Mouse (Mus musculus): ENCODE data around the gene Alas2. TPM values are rescaled to one million over a fixed set of nuclear protein-coding genes. Genes with fewer than 3 reads are reported as not detected.

The Alas2 gene
- polyA plus RNA-seq (2015; fragmentation: Nextera tagmentation; extraction: Ambion mirVana): 143 and 167 TPM in 2 replicates

DNA sequence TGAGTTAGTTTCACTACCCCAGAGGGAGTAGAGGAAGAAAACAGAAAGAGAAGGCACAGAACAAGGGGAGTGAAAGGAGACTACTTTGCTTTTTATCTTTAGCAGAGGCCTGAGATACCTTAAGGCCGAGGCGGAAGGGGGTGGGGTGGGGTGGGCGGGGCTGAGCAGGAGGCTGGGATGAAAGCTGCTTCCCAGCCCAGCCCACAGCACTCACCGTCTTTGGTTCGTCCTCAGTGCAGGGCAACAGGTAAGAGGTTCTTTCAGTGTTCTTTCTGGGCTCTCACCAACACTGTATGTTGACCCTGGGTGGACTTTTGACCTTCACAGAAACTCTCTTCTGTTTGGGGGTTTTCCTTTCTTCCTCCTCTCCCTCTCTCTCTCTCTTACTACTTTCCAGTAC lies at the start of gene Alas2:
Gene Alas2, plus strand, starts transcription at position 137 of the 400 bp plus-strand sequence.
- H3K9me3 ChIP-seq (ENCODE audit: control insufficient read depth, low read length): no peaks in the 10 kb centered on the region
- no peak for ATAC-seq (ENCODE audit: low read depth)
- no peaks in the 10 kb centered on the region for H3K36me3 ChIP-seq (ENCODE audit: control insufficient read depth, insufficient read depth, low read length)
- H3K4me2 ChIP-seq (ENCODE audit: low read depth, low read length): no peak within 1 kb of the TSS
- 28% methylated on average over 5 of the region's 5 CpGs for WGBS
- H3K4me3 ChIP-seq (ENCODE audit: low read length): no peak within 1 kb of the TSS
- no peak within 1 kb of the TSS for H3K9ac ChIP-seq (ENCODE audit: low read length)
- no peaks in the 10 kb centered on the region for H3K4me1 ChIP-seq (replicated peaks; ENCODE audit: control insufficient read depth, insufficient read depth, low read length)
- H3K27ac ChIP-seq (ENCODE audit: low read length): no peak within 1 kb of the TSS
- no peaks in the 10 kb centered on the region for H3K27me3 ChIP-seq (ENCODE audit: control insufficient read depth, insufficient read depth, low read depth, low read length)

DNA sequence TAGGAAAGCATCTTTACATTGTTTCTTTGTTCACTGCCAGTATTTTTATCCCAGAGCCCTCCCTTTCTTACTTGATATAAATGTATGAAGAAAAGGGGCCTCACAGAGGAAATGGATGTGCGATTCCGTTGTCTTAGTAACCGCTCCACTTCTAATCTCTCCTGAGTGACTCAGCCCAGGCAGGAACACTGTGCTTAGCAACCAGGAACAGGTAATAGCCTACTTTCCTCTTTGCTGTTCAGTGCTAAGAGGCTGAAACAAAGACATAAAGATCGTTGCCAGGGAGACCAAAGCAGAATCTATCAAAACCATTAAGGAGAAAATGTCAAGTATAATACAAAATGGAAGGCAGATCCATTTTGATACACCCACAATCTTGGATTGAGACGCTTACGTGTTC lies 38.5 kb upstream of the Alas2 start:
- Histone ChIP-seq H3K9me3 (ENCODE audit: control insufficient read depth, low read length) (no peaks in the 10 kb centered on the region), H3K36me3 (ENCODE audit: control insufficient read depth, insufficient read depth, low read length) (no peaks in the 10 kb centered on the region; the same call in 1 of the 2 replicates), H3K9ac (ENCODE audit: low read length) (no peak overlapping the region), H3K4me2 (ENCODE audit: low read depth, low read length) (no peak overlapping the region), H3K4me1 (replicated peaks; ENCODE audit: control insufficient read depth, insufficient read depth, low read length) (no peaks in the 10 kb centered on the region), H3K27ac (ENCODE audit: low read length) (no peak overlapping the region), H3K27me3 (ENCODE audit: control insufficient read depth, insufficient read depth, low read depth, low read length) (no peaks in the 10 kb centered on the region), H3K4me3 (ENCODE audit: low read length) (no peak overlapping the region)
- no peak for ATAC-seq (ENCODE audit: low read depth)
- 72% methylated on average over 6 of the region's 6 CpGs for WGBS

DNA sequence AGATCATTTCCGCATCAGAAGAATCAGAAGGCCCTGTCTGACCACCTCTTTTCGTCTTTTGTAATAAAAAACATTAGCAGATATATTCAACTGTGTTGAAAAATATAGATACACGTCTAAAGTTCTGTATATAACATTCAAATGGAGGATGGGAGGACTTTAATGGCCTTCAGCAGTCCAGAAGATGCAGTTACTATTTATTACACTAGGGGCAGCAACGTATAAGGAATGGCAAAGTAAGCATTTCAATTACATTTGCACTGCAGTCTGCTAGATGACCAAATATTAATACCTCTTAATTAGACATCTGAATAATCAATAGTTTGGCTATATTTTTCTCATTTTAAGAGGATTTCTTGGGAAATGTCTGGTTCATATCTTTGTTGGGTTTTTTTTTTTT lies 36.5 kb upstream of the Alas2 start:
- Histone ChIP-seq H3K4me1 (replicated peaks; ENCODE audit: control insufficient read depth, insufficient read depth, low read length) (no peaks in the 10 kb centered on the region), H3K4me3 (ENCODE audit: low read length) (no peak overlapping the region), H3K36me3 (ENCODE audit: control insufficient read depth, insufficient read depth, low read length) (no peaks in the 10 kb centered on the region; the same call in 1 of the 2 replicates), H3K27me3 (ENCODE audit: control insufficient read depth, insufficient read depth, low read depth, low read length) (no peaks in the 10 kb centered on the region), H3K9ac (ENCODE audit: low read length) (no peak overlapping the region), H3K9me3 (ENCODE audit: control insufficient read depth, low read length) (no peaks in the 10 kb centered on the region), H3K27ac (ENCODE audit: low read length) (no peak overlapping the region), H3K4me2 (ENCODE audit: low read depth, low read length) (no peak overlapping the region)
- WGBS: 49% methylated on average over 4 of the region's 4 CpGs
- ATAC-seq (ENCODE audit: low read depth): no peak

DNA sequence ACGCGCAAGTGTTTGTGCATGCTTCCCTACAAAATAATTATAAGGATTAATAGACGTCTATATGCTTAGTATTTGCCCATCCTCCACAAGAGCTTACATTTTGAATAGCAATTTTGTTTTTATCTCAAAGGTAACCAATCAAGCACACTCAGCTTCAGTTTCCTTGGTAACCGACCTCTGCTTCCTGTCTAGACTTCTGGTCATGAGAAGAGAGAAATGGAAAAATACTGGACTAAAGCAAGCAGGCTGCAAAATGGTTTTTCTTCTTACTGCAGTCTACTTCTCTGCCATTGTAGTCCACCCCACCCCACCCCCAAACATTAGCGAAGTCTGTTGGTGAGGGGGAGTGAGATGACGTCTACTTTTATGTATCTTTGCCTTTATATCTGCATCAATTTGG lies 35.9 kb upstream of the Alas2 start:
- H3K36me3 ChIP-seq (ENCODE audit: control insufficient read depth, insufficient read depth, low read length): no peaks in the 10 kb centered on the region; the same call in 1 of the 2 replicates
- H3K27ac ChIP-seq (ENCODE audit: low read length): no peak overlapping the region
- WGBS: 67% methylated on average over 6 of the region's 6 CpGs
- ATAC-seq (ENCODE audit: low read depth): no peak
- H3K9ac ChIP-seq (ENCODE audit: low read length): no peak overlapping the region
- H3K4me2 ChIP-seq (ENCODE audit: low read depth, low read length): no peak overlapping the region
- H3K4me3 ChIP-seq (ENCODE audit: low read length): no peak overlapping the region
- H3K4me1 ChIP-seq (replicated peaks; ENCODE audit: control insufficient read depth, insufficient read depth, low read length): no peaks in the 10 kb centered on the region
- no peaks in the 10 kb centered on the region for H3K27me3 ChIP-seq (ENCODE audit: control insufficient read depth, insufficient read depth, low read depth, low read length)
- no peaks in the 10 kb centered on the region for H3K9me3 ChIP-seq (ENCODE audit: control insufficient read depth, low read length)

DNA sequence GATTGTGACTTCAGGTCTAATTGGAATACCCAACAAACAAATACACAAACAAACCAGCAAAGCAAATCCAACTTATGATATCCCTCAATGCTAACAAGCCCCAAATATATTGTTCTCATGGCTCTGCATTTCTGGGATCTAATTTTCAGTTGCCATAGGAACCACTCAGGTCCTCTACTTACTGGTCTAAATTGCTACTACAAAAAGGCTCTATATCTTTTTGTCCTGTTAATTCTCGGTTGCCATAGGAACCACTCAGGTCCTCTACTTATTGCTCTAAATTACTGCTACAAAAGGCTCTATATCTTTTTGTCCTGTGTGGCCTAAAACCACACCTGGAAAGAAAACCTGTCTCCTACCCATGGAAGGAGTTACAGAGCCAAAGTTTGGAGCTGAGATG lies 33.0 kb upstream of the Alas2 start:
- H3K27ac ChIP-seq (ENCODE audit: low read length): no peak overlapping the region
- no peaks in the 10 kb centered on the region for H3K36me3 ChIP-seq (ENCODE audit: control insufficient read depth, insufficient read depth, low read length)
- no peak overlapping the region for H3K9ac ChIP-seq (ENCODE audit: low read length)
- ATAC-seq (ENCODE audit: low read depth): no peak
- H3K27me3 ChIP-seq (ENCODE audit: control insufficient read depth, insufficient read depth, low read depth, low read length): no peaks in the 10 kb centered on the region
- no peak overlapping the region for H3K4me3 ChIP-seq (ENCODE audit: low read length)
- no peaks in the 10 kb centered on the region for H3K4me1 ChIP-seq (replicated peaks; ENCODE audit: control insufficient read depth, insufficient read depth, low read length)
- no peak overlapping the region for H3K4me2 ChIP-seq (ENCODE audit: low read depth, low read length)
- H3K9me3 ChIP-seq (ENCODE audit: control insufficient read depth, low read length): no peaks in the 10 kb centered on the region
- 79% methylated on average over 1 of the region's 1 CpGs for WGBS

DNA sequence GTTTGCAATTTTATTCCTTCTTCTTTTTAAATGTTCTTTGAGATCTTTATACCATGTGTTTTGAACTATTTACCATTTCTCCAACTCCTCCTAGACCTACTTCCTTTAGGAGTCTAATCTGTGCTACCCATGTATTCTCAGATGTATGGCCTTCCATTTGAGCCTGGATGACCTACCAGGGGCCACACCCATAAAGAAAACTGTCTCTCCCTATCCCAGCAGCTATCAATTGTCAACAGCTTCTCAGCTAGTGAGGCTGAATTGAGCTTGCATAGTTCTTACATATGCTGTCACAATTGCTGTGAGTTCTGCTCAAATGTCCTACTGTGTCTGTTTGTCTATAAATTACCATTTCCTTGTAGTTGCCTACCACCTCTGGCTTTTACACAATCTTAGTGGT lies 31.2 kb upstream of the Alas2 start:
- H3K9ac ChIP-seq (ENCODE audit: low read length): no peak overlapping the region
- no peaks in the 10 kb centered on the region for H3K4me1 ChIP-seq (replicated peaks; ENCODE audit: control insufficient read depth, insufficient read depth, low read length)
- no peak overlapping the region for H3K27ac ChIP-seq (ENCODE audit: low read length)
- no peaks in the 10 kb centered on the region for H3K9me3 ChIP-seq (ENCODE audit: control insufficient read depth, low read length)
- no peaks in the 10 kb centered on the region for H3K36me3 ChIP-seq (ENCODE audit: control insufficient read depth, insufficient read depth, low read length)
- no peak overlapping the region for H3K4me3 ChIP-seq (ENCODE audit: low read length)
- H3K4me2 ChIP-seq (ENCODE audit: low read depth, low read length): no peak overlapping the region
- H3K27me3 ChIP-seq (ENCODE audit: control insufficient read depth, insufficient read depth, low read depth, low read length): no peaks in the 10 kb centered on the region
- no peak for ATAC-seq (ENCODE audit: low read depth)

DNA sequence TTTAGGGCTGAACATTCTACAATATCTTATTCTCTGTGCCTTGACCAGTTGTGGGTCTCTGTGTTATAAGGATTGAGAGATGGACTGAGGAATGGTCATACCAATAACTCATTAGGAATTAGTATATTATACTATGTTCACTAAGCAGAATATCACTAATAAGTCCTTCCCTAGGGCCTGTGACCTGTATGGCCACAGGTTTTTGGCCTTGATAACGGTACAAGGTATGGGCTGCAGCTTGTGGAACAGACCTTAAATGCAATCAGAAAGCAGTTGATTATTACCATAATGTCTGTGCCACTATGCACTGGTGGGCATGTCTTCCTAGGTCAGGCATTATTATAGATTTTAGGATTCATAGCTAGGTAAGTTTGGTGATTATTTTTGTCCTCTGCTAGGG lies 30.7 kb upstream of the Alas2 start:
- ATAC-seq (ENCODE audit: low read depth): no peak
- H3K27ac ChIP-seq (ENCODE audit: low read length): no peak overlapping the region
- no peaks in the 10 kb centered on the region for H3K4me1 ChIP-seq (replicated peaks; ENCODE audit: control insufficient read depth, insufficient read depth, low read length)

DNA sequence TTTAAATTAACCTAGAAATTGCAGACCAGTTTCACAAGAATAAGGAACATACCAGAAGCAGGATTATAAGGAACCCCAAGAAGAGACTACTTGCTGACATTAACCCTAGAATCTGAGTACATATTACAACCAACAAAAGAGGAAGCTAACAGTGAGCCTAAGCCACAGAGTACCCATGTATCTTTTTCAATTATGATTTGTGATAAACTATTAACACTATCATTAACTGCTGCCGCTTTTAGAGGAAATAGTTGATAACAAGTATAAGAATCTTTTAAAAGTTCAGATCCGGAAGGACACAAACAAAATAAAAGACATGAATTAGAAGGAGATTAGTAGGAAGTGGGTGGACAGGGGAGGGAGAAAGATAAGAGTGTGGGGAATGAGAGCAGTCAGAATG lies 7.1 kb upstream of the Alas2 start:
- Histone ChIP-seq H3K27me3 (ENCODE audit: control insufficient read depth, insufficient read depth, low read depth, low read length) (no peaks in the 10 kb centered on the region), H3K9ac (ENCODE audit: low read length) (no peak overlapping the region), H3K4me1 (replicated peaks; ENCODE audit: control insufficient read depth, insufficient read depth, low read length) (no peaks in the 10 kb centered on the region), H3K36me3 (ENCODE audit: control insufficient read depth, insufficient read depth, low read length) (no peaks in the 10 kb centered on the region), H3K27ac (ENCODE audit: low read length) (no peak overlapping the region), H3K4me2 (ENCODE audit: low read depth, low read length) (no peak overlapping the region), H3K9me3 (ENCODE audit: control insufficient read depth, low read length) (no peaks in the 10 kb centered on the region), H3K4me3 (ENCODE audit: low read length) (no peak overlapping the region)
- ATAC-seq (ENCODE audit: low read depth): no peak
- 83% methylated on average over 2 of the region's 2 CpGs for WGBS

More for the DNA sequence above, 30.7 kb upstream of the Alas2 start:
- H3K27me3 ChIP-seq (ENCODE audit: control insufficient read depth, insufficient read depth, low read depth, low read length): no peaks in the 10 kb centered on the region
- no peak overlapping the region for H3K4me3 ChIP-seq (ENCODE audit: low read length)
- H3K4me2 ChIP-seq (ENCODE audit: low read depth, low read length): no peak overlapping the region
- no peaks in the 10 kb centered on the region for H3K36me3 ChIP-seq (ENCODE audit: control insufficient read depth, insufficient read depth, low read length)
- H3K9me3 ChIP-seq (ENCODE audit: control insufficient read depth, low read length): no peaks in the 10 kb centered on the region
- no peak overlapping the region for H3K9ac ChIP-seq (ENCODE audit: low read length)
- 73% methylated on average over 1 of the region's 1 CpGs for WGBS

DNA sequence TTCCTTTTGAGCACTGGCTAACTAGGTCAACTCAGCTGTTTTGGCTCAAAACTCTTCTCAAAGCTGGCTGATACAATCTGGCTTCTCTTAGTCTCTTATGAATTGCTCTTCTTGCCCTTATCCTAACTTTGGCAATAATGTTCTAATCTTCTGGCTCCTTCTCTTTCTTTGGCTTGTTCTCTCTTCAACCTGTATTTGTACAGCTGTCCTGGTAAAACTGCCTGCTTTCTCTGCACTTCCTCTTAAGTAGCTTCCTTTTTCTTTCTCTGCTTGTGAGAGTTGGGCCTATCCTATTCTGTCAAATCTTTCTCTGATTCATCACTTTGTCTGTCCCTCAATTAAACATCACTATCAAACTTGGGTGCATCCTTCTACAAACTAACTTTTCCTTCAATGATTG lies 5.5 kb upstream of the Alas2 start:
- Histone ChIP-seq H3K9ac (ENCODE audit: low read length) (no peak overlapping the region), H3K36me3 (ENCODE audit: control insufficient read depth, insufficient read depth, low read length) (no peaks in the 10 kb centered on the region), H3K9me3 (ENCODE audit: control insufficient read depth, low read length) (no peaks in the 10 kb centered on the region), H3K4me1 (replicated peaks; ENCODE audit: control insufficient read depth, insufficient read depth, low read length) (no peaks in the 10 kb centered on the region), H3K4me3 (ENCODE audit: low read length) (no peak overlapping the region), H3K27ac (ENCODE audit: low read length) (no peak overlapping the region), H3K4me2 (ENCODE audit: low read depth, low read length) (no peak overlapping the region), H3K27me3 (ENCODE audit: control insufficient read depth, insufficient read depth, low read depth, low read length) (no peaks in the 10 kb centered on the region)
- ATAC-seq (ENCODE audit: low read depth): no peak

DNA sequence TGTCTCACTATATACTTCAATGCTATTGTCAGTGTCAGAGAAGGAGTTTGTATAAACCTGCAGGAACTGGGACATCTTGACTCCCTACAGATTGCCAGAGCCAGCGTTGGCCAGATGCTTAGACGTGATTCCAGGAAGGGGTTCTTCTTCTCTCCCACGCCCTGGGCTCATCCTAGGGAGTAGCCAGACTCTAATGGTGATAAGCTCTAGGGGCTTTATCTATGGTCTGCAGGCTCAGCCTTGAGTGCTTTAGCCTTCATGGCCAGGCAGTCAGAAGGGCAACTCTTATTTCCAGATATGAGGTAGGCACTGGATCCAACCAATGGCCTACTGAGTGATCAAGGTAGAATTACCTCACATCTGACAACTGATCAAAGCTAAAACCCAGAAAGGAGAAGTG lies 2.5 kb downstream of the Alas2 start:
- no peaks in the 10 kb centered on the region for H3K36me3 ChIP-seq (ENCODE audit: control insufficient read depth, insufficient read depth, low read length)
- no peak overlapping the region for H3K27ac ChIP-seq (ENCODE audit: low read length)
- no peak overlapping the region for H3K9ac ChIP-seq (ENCODE audit: low read length)
- no peak overlapping the region for H3K4me2 ChIP-seq (ENCODE audit: low read depth, low read length)
- H3K27me3 ChIP-seq (ENCODE audit: control insufficient read depth, insufficient read depth, low read depth, low read length): no peaks in the 10 kb centered on the region
- WGBS: 75% methylated on average over 3 of the region's 3 CpGs
- H3K4me1 ChIP-seq (replicated peaks; ENCODE audit: control insufficient read depth, insufficient read depth, low read length): no peaks in the 10 kb centered on the region
- no peak overlapping the region for H3K4me3 ChIP-seq (ENCODE audit: low read length)
- ATAC-seq (ENCODE audit: low read depth): no peak
- H3K9me3 ChIP-seq (ENCODE audit: control insufficient read depth, low read length): no peaks in the 10 kb centered on the region
